Mouse (Mus musculus): ENCODE measurements at regions not wholly inside any gene's neighbourhood (a gene's known extent, or its start where the extent isn't known, plus 50 kb on each side); places are given as distances from the start of the nearest gene placed in this dataset.

GRCm38 (mm10) chr16:7892799-7893198 lies 532.1 kb downstream of the Tmem114 start:
- no peak for DNase-seq (ENCODE audit: low spot score)

DNA sequence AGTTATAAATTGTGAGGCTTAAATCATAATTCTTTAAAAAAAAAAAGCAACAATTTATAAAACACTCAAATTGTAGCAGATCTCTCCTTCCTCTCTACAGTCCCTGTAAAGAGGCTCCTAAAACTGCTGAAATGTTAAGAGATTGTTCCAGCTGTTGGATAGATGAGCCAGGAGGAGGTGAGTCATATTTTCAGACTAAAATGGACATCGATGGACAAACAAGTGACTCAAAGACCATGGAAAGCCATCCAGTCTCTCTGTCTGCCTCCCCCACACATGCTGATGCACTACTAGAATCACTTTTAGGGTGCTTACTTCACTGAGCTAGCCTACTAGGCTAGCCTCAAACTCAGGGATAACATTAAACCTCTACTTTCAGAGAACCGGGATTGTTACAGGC lies 561.5 kb downstream of the Tmem114 start:
- DNase-seq (ENCODE audit: low spot score): no peak

- DNase-seq (ENCODE audit: low spot score): no peak
These were observed 585.8 kb downstream of the Tmem114 start for GRCm38 (mm10) chr16:7839139-7839538.

GRCm38 (mm10) chr16:7831142-7831541 lies 593.8 kb downstream of the Tmem114 start:
- DNase-seq (ENCODE audit: low spot score): peak; percentile 55

DNA sequence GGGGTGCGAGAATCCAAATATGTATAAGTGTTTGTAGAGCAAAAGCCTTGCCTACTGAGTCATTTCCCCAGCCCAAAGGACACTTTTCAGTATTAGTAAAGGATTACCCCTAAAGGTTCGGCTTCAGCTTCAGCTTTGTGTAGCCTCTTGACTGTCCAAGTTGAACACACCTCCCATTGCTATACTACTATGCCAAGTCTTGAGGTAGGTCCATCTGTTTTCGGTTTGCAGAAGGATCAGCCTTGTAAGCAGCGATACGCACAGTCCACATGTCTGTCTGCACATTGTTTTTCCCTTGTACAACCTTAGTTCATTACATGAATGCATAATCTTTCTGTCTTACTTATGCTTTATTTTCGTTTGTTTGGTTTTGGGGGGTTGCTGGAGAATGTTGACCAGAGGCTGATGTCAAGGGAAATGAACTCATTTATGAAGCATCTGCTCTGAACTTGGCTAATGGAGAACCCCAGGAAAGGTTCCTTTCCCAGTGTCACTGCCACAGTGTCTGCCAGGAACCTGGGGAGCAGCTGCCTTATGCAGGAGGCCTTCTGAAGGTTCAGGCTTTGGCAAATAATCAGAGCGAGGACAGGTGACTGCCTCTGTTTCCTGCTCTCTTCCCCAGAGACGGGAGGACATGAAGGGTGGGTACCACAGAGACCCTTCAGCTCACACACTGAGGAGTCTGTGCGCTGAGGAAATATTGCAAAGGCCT lies 594.8 kb downstream of the Tmem114 start:
- no peak for DNase-seq (ENCODE audit: low spot score)

GRCm38 (mm10) chr16:7801161-7801560 lies 623.8 kb downstream of the Tmem114 start:
- DNase-seq (ENCODE audit: low spot score): no peak

DNA sequence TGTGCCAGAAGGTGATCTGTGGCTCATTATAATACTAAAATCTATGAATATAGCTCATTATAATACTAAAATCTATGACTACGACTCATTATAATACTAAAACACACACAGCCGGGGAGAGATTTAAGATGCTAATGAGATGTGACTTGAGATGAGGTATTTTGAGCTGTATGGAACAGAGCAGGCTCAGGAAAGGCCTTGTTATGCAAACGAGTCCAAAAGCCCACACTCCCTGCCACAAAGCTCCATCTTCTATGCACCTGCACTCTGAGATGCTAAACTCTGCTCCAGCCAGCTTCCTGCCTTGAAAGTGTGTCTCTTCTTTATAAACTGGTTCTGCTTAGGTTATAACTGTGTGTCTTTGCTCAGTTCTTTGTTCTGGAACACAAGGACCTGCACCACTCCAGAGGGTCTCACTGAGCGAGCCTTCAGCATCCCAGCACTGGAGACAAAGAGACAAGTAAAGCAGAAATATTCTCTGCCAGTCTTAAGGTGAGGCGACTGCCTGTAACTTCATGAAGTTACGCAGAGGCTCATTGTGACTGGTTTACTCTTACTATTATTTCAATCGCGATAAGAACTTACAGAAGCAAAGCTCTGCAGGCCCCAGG lies 627.7 kb downstream of the Tmem114 start:
- no peak for DNase-seq (ENCODE audit: low spot score)

- peak; percentile 41 for DNase-seq (ENCODE audit: low spot score)
These were observed 629.4 kb downstream of the Tmem114 start for GRCm38 (mm10) chr16:7795561-7795960.

- no peak for DNase-seq (ENCODE audit: low spot score)
These were observed 632.4 kb downstream of the Tmem114 start for GRCm38 (mm10) chr16:7792521-7792920.

DNA sequence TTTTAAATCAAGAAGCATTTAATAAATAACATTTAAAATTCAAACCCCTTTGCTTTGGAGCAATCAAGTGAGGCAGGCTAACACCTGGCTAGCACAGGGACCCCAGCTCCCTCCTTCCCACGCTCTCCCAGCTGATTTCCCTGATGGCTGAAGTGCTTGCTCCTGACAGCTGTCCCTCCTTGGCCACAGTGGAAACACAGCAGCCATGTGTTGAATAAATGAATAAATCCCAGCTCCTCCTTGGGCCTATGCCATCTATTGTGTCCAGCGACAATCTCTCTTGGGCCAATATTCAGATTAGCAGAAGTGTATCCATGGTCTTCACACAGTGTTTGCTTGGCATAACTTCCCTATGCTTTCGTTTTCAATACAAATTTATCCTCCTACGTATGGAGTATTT lies 634.7 kb downstream of the Tmem114 start:
- no peak for DNase-seq (ENCODE audit: low spot score)

GRCm38 (mm10) chr16:7788209-7788608 lies 636.7 kb downstream of the Tmem114 start:
- DNase-seq (ENCODE audit: low spot score): no peak

DNA sequence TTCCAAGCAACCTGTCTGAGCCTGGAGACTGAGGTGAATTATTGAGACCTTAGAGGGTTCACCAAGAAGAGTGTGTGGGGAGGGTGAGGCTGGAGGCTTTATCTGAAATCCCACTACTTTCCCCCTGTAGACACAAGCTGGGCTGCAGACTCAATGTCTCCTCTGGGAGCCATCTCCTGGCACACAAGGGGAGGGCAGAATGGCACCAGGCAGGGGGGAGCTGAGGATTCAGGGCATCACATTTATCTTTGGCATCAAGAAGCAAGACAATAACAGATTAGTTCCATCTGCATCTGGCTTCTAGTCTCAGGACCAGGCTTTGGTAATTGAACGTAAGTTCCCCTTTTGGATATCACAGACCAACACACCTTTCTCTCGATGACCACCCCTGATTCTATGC lies 643.4 kb downstream of the Tmem114 start:
- DNase-seq (ENCODE audit: low spot score): no peak

GRCm38 (mm10) chr16:7775635-7776034 lies 649.3 kb downstream of the Tmem114 start:
- DNase-seq (ENCODE audit: low spot score): no peak

DNA sequence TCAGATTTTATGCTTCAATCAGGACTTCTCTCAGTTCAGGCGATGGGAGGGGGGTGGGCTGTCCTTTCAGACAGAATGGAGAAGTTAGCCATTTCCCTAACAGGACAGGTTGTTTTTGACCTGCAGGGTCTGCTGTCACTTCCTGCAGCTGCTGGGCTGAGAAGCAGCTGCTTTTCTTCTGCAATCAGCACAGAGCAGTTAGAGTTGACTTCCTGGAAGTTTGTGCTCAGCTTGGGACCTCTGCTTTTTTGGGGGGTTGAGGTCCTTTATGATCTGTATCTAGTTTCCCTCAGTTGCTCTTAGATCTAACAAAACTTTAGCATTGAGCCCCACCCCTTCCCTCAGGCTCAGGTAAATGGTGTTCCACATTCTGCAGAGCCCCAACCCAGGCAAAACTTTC lies 656.5 kb downstream of the Tmem114 start:
- no peak for DNase-seq (ENCODE audit: low spot score)

DNA sequence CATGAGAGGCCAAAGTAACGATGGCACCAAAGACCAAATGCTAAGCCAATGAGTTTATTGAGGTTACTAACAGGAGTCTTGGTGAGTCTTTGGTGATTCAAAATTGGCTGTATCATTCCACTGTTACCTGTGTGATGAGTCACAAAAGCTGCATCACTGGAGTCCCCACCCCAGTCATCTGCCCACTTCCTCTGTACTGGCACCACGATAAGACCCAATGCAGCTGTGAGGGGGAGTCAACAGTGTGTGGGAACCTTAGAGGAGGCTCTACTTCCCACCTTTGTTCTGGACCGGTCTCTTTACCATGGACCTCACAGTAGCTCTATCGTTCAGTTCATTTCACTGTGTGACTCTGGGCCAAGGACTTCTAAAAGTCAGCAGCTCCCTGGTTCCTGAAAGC lies 657.2 kb downstream of the Tmem114 start:
- no peak for DNase-seq (ENCODE audit: low spot score)

DNA sequence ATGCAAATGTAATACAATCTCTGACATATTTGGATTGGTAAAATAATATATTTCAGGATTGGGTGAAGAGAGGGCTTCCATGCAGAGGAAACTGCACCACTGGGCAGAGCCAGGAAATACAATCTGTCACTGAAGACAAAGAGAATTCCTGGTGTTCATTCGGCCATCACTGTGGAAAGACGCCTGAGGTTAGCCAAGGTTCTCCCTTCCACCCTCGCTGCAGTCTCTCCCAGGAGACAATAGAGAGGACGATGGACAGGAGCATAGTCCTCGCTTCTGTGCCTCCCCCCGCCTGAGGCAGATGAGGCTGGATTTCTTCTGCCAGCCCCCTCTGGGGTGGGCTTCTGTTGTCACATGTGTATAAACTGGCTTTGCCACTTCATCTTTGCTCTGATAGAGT lies 660.6 kb downstream of the Tmem114 start:
- peak; percentile 33 for DNase-seq (ENCODE audit: low spot score)

DNA sequence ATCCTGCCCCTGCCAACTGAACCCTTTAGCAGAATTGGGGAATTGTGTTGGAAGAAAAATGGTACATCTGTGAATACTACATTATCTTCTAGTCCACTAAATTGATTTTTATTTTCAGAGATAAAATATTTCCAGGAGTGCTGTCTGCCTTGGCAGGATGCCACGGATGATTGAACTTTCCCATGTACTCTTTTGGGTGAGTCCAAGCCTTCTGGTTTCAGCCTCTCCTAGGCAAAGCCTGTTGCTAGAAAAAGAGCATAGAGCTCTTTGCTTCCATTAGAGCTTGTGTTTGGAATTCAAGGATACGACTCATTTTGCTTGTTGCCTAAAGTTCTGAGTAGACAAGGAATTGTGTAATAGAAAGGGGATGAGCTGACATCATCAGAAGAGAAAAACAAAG lies 696.8 kb downstream of the Tmem114 start:
- no peak for DNase-seq (ENCODE audit: low spot score)

GRCm38 (mm10) chr16:7725225-7725624 lies 699.7 kb downstream of the Tmem114 start:
- peak; percentile 2 for DNase-seq (ENCODE audit: low spot score)

DNA sequence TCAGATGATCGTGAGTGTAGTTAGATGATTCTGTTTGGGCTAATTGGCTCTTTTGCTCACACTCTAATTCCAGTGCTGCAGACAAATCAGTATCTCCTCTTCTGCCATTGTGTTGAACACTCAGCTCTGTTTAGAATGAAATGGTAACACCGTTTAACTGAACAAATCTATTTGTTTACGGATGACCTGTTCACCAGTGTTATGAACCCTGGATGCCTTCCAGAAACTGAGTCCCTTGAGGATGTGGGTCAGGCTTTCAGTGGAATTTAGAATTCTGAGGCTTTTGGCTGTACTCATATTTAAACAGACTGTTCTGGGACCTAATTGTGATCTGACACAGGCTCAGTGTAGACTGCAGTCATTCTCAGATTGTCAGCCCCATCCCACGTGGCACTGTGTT lies 723.5 kb downstream of the Tmem114 start:
- DNase-seq (ENCODE audit: low spot score): no peak

- DNase-seq (ENCODE audit: low spot score): peak; percentile 5
These were observed 739.5 kb downstream of the Tmem114 start for GRCm38 (mm10) chr16:7685484-7685883.

DNA sequence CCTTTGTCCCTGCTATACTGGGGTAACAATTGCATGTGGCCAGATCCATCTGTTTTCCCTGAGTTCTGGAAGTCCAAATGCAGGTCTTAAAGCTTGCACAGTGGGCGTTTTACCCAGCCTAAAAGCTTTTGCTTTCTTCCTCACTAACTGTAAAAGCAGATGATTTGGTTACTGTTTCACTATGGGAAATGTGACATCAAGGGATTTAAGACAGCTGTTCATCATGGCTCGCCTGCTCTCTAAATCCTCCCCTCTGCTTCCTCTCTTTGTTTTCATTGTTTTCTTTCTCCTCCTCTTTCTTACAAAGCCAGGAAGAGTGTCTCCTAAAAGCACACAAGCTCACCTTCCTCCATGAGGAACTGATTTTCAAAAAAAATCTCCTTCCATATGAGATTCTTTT lies 758.8 kb downstream of the Tmem114 start:
- no peak for DNase-seq (ENCODE audit: low spot score)

GRCm38 (mm10) chr16:7658133-7658532 lies 766.8 kb downstream of the Tmem114 start:
- no peak for DNase-seq (ENCODE audit: low spot score)

DNA sequence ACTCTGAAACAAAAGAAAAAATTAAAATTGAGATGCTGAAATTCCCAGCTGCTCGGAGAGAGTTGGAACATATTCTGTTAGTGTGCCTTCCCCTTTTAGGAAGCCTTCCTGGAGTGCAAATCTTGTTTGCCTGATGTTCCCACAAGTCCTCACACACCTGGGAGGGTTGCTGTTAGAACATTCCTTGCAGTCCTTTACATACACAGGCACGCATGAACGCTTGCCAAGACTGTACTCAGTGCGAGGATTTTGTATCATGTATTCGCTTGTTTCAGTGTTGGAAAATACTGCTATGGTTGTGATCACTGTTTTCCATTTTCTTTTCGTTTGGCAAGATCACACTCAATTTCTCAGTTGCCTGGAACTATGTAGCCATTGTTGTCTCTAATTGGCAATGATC lies 770.5 kb downstream of the Tmem114 start:
- no peak for DNase-seq (ENCODE audit: low spot score)

- DNase-seq (ENCODE audit: low spot score): no peak
These were observed 775.2 kb downstream of the Tmem114 start for GRCm38 (mm10) chr16:7649771-7650170.
